Mouse (Mus musculus) limb, embryonic 12.5 days (tissue): ENCODE results near the gene Arid3a. TPM values are rescaled to one million over a fixed set of nuclear protein-coding genes. Genes with fewer than 3 reads are reported as not detected.
A peak's percentile ranks its signal among the peaks of the same experiment; 100 is the strongest.

Experiments
- ATAC-seq: fragments of 200-750 bp; cut with Nextera tagmentation; 2 replicates; pipeline ENCODE4 v1.8.0; 2017; ENCODE audit warnings: low read depth, moderate TSS enrichment; ENCODE audit not compliant: insufficient number of reproducible peaks, insufficient read depth, low FRiP score, low TSS enrichment
- H3K27ac ChIP-seq: fragments of 300-500 bp; sonication (generic); 2 replicates; pipeline ENCODE4 v1.5.1; 2016; ENCODE audit warnings: mild to moderate bottlenecking, moderate library complexity
- H3K27me3 ChIP-seq: fragments of 300-500 bp; sonication (generic); 2 replicates; pipeline ENCODE4 v1.6.1; 2016; ENCODE audit warnings: mild to moderate bottlenecking, moderate library complexity
- H3K36me3 ChIP-seq: fragments of 300-500 bp; sonication (generic); 2 replicates; pipeline ENCODE4 v1.6.1; 2016; ENCODE audit warnings: mild to moderate bottlenecking, moderate library complexity
- H3K4me1 ChIP-seq: fragments of 300-500 bp; sonication (generic); replicated peaks from 2 replicates; pipeline ENCODE4 v1.6.1; 2016
- H3K4me2 ChIP-seq: fragments of 300-500 bp; sonication (generic); 2 replicates; pipeline ENCODE4 v1.6.1; 2016; ENCODE audit warnings: mild to moderate bottlenecking, moderate library complexity
- H3K4me3 ChIP-seq: fragments of 300-500 bp; sonication (generic); replicated peaks from 2 replicates; pipeline ENCODE4 v1.5.1; 2016; ENCODE audit warnings: mild to moderate bottlenecking
- H3K9ac ChIP-seq: fragments of 300-500 bp; sonication (generic); replicated peaks from 2 replicates; pipeline ENCODE4 v1.6.1; 2016; ENCODE audit warnings: mild to moderate bottlenecking, moderate library complexity
- H3K9me3 ChIP-seq: fragments of 300-500 bp; sonication (generic); 2 replicates; pipeline ENCODE4 v1.6.1; 2016; ENCODE audit warnings: mild to moderate bottlenecking, moderate library complexity
- WGBS: fragments of 180-500 bp; shearing (Covaris S2); methylation state at CpG from one replicate; pipeline ENCODE4 v1.1.7; 2016; 5-methylcytosine and 5-hydroxymethylcytosine counted together
- polyA plus RNA-seq: library from polyadenylated mRNA; unstranded; fragments of >200 nt; fragmentation: Nextera tagmentation; extraction: Ambion mirVana; gene quantifications from 2 replicates; pipeline ENCODE4 v1.2.1, GENCODE M21; 2016

The Arid3a gene
- polyA plus RNA-seq, 1 experiment from 2014 or later, result 8.6 TPM

GRCm38 (mm10) chr10:79983670-79984069 is 56.8 kb downstream of the Arid3a start:
- Histone ChIP-seq H3K4me1 (peaks cover 44% of the 10 kb centered on the region), H3K27me3 (0 out of 2 replicates have a peak, but pooled peaks cover 3% of the 10 kb centered on the region), H3K4me2 (peak overlapping the region; percentile 94), H3K9me3 (no peaks in the 10 kb centered on the region), H3K9ac (peak overlapping the region; percentile 86), H3K36me3 (peaks cover 19% of the 10 kb centered on the region), H3K4me3 (peak overlapping the region; percentile 76), H3K27ac (peak overlapping the region; percentile 93)
- ATAC-seq, result no peak
- 1% methylated on average over 21 of the region's 21 CpGs for WGBS

GRCm38 (mm10) chr10:79984195-79984816 is 57.5 kb downstream of the Arid3a start, which contains the start of gene Tmem259:
Gene Tmem259, minus strand, starts transcription at chr10:79984330.
- H3K4me1 ChIP-seq, result peaks cover 50% of the 10 kb centered on the region
- peak within 1 kb of the TSS; percentile 76 for H3K4me3 ChIP-seq
- H3K27ac ChIP-seq, result peak within 1 kb of the TSS; percentile 93
- no peaks in the 10 kb centered on the region for H3K9me3 ChIP-seq
- peaks cover 13% of the 10 kb centered on the region for H3K36me3 ChIP-seq
- WGBS, result under 1% methylated on average over 49 of the region's 49 CpGs
- peak within 1 kb of the TSS; percentile 86 for H3K9ac ChIP-seq
- H3K27me3 ChIP-seq, result 0 out of 2 replicates have a peak, but pooled peaks cover 3% of the 10 kb centered on the region
- peak; percentile 79 for ATAC-seq
- peak within 1 kb of the TSS; percentile 94 for H3K4me2 ChIP-seq

- under 1% methylated on average over 22 of the region's 22 CpGs for WGBS
- Histone ChIP-seq H3K27me3 (0 out of 2 replicates have a peak, but pooled peaks cover 3% of the 10 kb centered on the region), H3K27ac (peak overlapping the region; percentile 93), H3K9ac (peak overlapping the region; percentile 86), H3K9me3 (no peaks in the 10 kb centered on the region), H3K36me3 (peaks cover 8% of the 10 kb centered on the region; the same call in 1 of the 2 replicates), H3K4me1 (peaks cover 56% of the 10 kb centered on the region), H3K4me3 (peak overlapping the region; percentile 76), H3K4me2 (peak overlapping the region; percentile 94)
- peak; percentile 92 for ATAC-seq
These were observed 58.0 kb downstream of the Arid3a start for GRCm38 (mm10) chr10:79984871-79985270.

- peak overlapping the region; percentile 94 for H3K4me2 ChIP-seq
- no peaks in the 10 kb centered on the region for H3K9me3 ChIP-seq
- peaks cover 61% of the 10 kb centered on the region for H3K4me1 ChIP-seq
- peak overlapping the region; percentile 56 for H3K9ac ChIP-seq
- peak overlapping the region; percentile 93 for H3K27ac ChIP-seq
- H3K4me3 ChIP-seq, result peak overlapping the region; percentile 76
- no peak for ATAC-seq
- H3K36me3 ChIP-seq, result peaks cover 4% of the 10 kb centered on the region; the same call in 1 of the 2 replicates
- 0 out of 2 replicates have a peak, but pooled peaks cover 3% of the 10 kb centered on the region for H3K27me3 ChIP-seq
- WGBS, result 5% methylated on average over 35 of the region's 35 CpGs
These were observed 58.7 kb downstream of the Arid3a start for GRCm38 (mm10) chr10:79985334-79986231.

- Histone ChIP-seq H3K9me3 (0 out of 2 replicates have a peak, but pooled peaks cover 7% of the 10 kb centered on the region), H3K9ac (peak overlapping the region; percentile 40; the same call in 1 of the 2 replicates), H3K27me3 (0 out of 2 replicates have a peak, but pooled peaks cover 3% of the 10 kb centered on the region), H3K4me2 (peak overlapping the region; percentile 94), H3K36me3 (peaks cover 8% of the 10 kb centered on the region), H3K27ac (peak overlapping the region; percentile 93; the same call in 1 of the 2 replicates), H3K4me1 (peaks cover 61% of the 10 kb centered on the region), H3K4me3 (peak overlapping the region; percentile 76)
- WGBS, result 44% methylated on average over 6 of the region's 6 CpGs
- no peak for ATAC-seq
These were observed 59.5 kb downstream of the Arid3a start for GRCm38 (mm10) chr10:79986232-79986878.

- H3K27me3 ChIP-seq, result 0 out of 2 replicates have a peak, but pooled peaks cover 3% of the 10 kb centered on the region
- H3K4me2 ChIP-seq, result peak overlapping the region; percentile 94
- H3K27ac ChIP-seq, result peak overlapping the region; percentile 90
- H3K9ac ChIP-seq, result no peak overlapping the region
- peaks cover 14% of the 10 kb centered on the region for H3K36me3 ChIP-seq
- ATAC-seq, result no peak
- H3K9me3 ChIP-seq, result 0 out of 2 replicates have a peak, but pooled peaks cover 12% of the 10 kb centered on the region
- H3K4me3 ChIP-seq, result 0 out of 2 replicates have a peak overlapping the region, but pooled peaks have one; percentile 76
- peaks cover 57% of the 10 kb centered on the region for H3K4me1 ChIP-seq
- 4% methylated on average over 11 of the region's 11 CpGs for WGBS
These were observed 60.1 kb downstream of the Arid3a start for GRCm38 (mm10) chr10:79986963-79987362.

- no peak for ATAC-seq
- Histone ChIP-seq H3K36me3 (peaks cover 24% of the 10 kb centered on the region), H3K9ac (peak overlapping the region; percentile 78), H3K27ac (peak overlapping the region; percentile 90), H3K4me2 (peak overlapping the region; percentile 94), H3K4me1 (peaks cover 50% of the 10 kb centered on the region), H3K4me3 (peak overlapping the region; percentile 76), H3K27me3 (0 out of 2 replicates have a peak, but pooled peaks cover 3% of the 10 kb centered on the region), H3K9me3 (0 out of 2 replicates have a peak, but pooled peaks cover 12% of the 10 kb centered on the region)
- WGBS, result 8% methylated on average over 27 of the region's 27 CpGs
These were observed 61.1 kb downstream of the Arid3a start for GRCm38 (mm10) chr10:79987771-79988505.

- H3K27me3 ChIP-seq, result 0 out of 2 replicates have a peak, but pooled peaks cover 3% of the 10 kb centered on the region
- no peak for ATAC-seq
- peaks cover 43% of the 10 kb centered on the region for H3K4me1 ChIP-seq
These were observed 61.8 kb downstream of the Arid3a start, which contains the start of gene Cnn2 for GRCm38 (mm10) chr10:79988506-79989271. Gene Cnn2, plus strand, starts transcription at chr10:79988584.

GRCm38 (mm10) chr10:79989272-79989786 is 62.5 kb downstream of the Arid3a start:
- 0 out of 2 replicates have a peak, but pooled peaks cover 12% of the 10 kb centered on the region for H3K9me3 ChIP-seq
- H3K27ac ChIP-seq, result peak overlapping the region; percentile 90
- peak overlapping the region; percentile 94 for H3K4me2 ChIP-seq
- peaks cover 36% of the 10 kb centered on the region for H3K36me3 ChIP-seq
- 26% methylated on average over 8 of the region's 8 CpGs for WGBS
- no peak for ATAC-seq
- peaks cover 43% of the 10 kb centered on the region for H3K4me1 ChIP-seq
- H3K9ac ChIP-seq, result peak overlapping the region; percentile 78
- H3K4me3 ChIP-seq, result peak overlapping the region; percentile 76
- H3K27me3 ChIP-seq, result 0 out of 2 replicates have a peak, but pooled peaks cover 3% of the 10 kb centered on the region

More at GRCm38 (mm10) chr10:79988506-79989271, 61.8 kb downstream of the Arid3a start, which contains the start of gene Cnn2:
- Histone ChIP-seq H3K36me3 (peaks cover 31% of the 10 kb centered on the region), H3K9me3 (0 out of 2 replicates have a peak, but pooled peaks cover 12% of the 10 kb centered on the region), H3K4me2 (peak within 1 kb of the TSS; percentile 94), H3K9ac (peak within 1 kb of the TSS; percentile 78), H3K27ac (peak within 1 kb of the TSS; percentile 90), H3K4me3 (peak within 1 kb of the TSS; percentile 76)
- under 1% methylated on average over 59 of the region's 59 CpGs for WGBS
